Mouse (Mus musculus) Muller cell, postnatal 12 days (primary cell): ENCODE measurements around the gene Kcnip1.
A peak's percentile ranks its signal among the peaks of the same experiment; 100 is the strongest.

Experiments used
- DNase-seq: peaks from one replicate; pipeline ENCODE4 v3.0.0-alpha.2; 2015; ENCODE audit errors: inconsistent ontology term

The Kcnip1 gene

DNA sequence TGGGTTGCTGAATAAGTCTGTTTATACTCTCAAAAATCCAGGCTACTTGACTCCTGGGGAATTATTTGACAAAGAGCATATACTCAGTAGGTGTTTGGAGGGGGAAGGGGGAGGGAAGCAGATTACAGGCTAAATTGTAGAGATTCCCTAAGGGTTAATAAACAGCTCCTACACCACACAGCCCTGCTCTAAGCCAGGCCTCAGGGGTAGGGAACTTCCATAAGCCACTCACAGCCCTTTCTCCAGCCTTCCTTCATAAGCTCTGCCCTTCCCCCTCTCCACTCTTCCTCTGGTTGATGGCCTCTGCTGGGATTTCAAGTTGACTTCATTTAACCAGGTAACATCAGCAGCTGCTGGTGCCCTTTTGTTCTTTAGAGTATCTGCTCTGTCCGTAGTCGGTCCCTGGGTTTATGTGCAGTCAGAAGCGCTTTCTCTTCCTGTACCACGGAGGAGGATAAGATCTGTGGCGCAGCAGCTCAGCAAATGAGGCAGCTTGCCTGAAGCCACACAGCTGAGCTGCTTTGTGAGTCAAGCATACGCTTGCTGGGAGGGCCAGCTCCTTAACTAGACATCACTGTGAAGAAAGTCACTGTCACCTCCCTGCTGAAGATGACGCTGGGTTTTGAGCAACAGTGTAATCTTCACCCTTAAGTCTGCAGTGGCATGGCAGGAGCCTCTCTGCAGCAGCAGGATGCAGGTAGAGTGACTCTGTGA is 54.2 kb downstream of the Kcnip1 start:
- no peak for DNase-seq

DNA sequence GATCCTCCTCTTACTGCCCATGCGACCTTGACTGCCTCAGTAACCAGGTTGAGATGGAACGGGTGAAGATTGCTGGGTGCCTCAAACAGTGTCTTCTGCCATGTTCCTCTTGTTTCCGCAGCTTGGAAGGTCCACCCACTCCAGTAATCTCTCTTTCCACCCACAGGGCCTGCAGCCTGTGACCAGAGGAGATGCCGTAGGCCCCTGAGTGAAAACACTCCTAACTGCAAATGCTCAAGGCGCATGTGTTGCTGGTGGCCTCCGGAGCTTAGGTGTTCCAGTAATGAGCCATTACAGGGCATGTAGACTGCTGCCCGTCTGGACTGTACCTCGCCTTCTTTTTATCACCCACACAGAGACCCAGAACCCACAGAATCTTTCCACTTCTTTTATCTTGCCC is 55.3 kb downstream of the Kcnip1 start:
- no peak for DNase-seq

DNA sequence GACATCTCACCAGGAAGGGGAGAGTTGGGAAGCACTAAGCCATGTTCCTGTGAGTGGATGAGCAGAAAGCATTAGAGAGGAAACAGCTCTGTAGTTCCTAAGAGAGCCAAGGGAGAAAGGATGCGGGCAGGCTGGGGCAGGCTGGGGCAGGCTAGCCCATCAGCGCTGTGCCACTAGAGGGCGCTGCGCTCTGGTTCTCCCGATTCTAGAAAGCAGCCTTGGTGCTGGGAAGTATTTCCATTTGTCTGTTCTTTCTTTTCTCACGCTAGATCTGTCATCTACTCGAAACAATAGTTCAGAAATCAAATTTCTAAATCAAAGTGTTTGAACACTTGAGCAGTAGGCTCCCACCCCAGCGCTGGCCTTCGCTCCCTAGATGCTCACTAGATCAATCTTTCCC is 58.7 kb downstream of the Kcnip1 start:
- DNase-seq, result no peak

DNA sequence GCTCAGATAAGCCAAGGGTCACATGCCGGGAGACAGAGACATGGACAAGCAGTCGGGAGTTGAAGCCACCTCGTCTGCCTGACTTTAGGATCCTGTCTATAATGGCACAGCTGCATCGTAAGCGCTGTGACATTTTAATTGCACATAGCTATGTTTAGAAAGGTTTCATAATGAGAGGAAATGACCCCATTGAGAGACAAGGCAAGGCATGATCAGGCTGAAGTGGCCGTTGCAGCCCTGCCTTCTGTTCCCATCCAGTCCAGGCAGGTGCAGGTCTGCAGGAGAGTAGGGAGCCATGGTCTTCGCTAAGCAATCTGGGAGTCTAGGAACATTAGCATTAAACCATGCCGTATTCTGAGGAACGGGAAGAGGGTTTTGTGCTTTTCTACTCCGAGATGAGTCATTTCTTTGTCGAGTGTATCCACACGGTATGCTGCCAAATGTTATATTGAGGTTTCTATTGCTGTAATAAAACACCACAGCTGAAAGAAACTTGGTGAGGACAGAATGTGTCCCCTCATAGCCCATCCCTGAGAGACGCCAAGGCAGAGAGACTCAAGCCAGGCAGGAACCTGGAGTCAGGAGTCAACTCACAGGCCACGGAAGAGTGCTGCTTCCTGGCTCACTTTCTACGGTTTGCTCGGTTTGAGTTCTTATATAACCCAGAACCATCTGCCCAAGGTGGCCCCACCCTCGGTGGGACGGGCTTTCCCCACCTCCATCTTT is 60.4 kb downstream of the Kcnip1 start:
- DNase-seq, result no peak

DNA sequence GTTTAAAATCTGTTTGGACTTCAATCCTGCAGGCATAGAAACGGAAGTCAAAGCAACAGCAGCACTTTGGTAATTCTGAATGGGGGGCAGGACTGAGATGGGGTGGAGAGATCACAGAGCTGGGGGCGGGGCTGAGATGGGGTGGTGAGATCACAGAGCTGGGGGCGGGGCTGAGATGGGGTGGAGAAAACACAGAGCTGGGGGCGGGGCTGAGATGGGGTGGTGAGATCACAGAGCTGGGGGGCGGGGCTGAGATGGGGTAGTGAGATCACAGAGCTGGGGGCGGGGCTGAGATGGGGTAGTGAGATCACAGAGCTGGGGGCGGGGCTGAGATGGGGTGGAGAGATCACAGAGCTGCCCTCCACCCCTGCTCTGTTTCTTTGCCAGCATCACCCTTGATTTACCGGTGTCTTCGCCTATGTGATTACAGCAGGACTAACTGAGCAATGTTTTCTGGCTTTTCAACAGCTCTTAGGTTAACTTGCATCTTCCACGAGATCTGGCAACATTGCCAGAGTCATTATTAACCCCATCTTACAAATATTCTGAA is 61.0 kb downstream of the Kcnip1 start:
- DNase-seq, result no peak

DNA sequence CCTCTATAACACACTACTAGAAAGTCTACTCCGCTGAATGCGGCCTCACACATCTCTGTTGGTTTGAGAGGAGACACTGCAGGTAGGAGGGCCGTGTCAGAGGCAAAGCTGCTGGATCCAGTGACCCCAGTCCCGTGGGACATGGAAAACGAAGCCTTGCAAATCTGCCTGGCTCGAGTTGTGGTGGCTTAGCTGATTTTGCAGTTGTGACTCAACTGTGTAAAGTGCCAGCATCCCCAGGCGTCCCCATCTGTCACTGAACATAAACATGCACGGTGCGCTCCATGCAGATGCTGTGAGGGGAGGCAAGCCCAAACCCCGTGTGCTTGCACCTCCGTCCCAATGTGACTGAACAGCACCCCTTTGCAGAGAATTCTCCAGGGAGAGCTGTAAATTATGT is 63.5 kb downstream of the Kcnip1 start:
- DNase-seq, result no peak

DNA sequence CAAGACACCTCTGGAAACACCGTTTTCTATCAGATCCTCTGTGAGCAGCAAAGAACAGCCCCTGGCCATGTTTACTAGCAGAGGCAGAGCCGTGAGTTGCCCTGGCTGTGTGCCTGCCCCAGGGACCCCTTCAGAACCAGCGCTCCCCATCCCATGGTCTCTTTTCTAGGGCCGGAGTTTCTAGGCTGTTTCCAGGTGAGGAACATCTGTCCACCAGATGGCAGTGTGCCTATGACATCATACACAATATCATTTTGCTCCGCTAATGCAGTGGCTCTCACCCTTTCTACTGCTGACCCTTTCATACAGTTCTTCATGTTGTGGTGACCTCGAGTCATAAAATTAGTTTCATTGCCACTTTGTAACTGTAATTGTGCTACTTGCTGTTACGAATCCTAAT is 64.3 kb downstream of the Kcnip1 start:
- DNase-seq, result no peak

DNA sequence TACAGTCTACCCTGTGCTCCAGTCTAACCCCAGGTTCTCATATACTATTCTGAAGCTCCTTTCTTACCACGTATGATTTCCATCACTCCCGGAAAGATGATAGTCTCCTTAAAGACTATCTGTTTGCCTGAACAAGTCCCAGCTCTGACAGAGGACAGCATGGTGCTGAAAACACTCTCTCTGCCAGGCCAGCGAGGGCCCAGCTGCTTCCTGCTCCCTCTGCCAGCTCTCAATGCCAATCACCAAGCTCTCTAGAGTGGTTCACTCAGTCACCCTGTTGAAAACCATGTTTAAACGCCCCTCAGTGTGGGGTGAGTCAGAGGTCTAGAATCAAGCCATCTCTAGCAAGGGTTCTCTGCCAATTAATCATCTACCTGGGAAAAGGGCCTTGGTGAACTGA is 65.1 kb downstream of the Kcnip1 start:
- no peak for DNase-seq

DNA sequence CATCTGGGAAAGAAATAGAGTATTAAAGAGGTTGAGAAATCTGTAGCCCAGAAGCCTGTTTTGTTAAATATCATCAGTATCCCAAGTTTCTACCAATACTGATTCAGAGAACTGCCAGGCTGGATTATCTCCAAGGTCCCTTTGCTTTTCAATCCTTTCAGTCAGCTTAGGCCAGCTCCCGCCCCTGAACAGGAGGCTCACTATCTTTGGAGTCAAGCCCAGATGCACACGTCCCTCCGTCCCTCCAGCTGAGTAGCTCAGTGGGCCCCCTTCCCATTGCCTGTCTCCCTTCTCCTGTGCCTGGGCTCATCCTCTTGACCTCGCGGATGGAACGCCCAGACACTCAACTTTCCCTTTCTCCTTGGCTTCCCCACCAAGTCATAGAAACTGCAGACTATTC is 65.6 kb downstream of the Kcnip1 start:
- DNase-seq, result no peak

DNA sequence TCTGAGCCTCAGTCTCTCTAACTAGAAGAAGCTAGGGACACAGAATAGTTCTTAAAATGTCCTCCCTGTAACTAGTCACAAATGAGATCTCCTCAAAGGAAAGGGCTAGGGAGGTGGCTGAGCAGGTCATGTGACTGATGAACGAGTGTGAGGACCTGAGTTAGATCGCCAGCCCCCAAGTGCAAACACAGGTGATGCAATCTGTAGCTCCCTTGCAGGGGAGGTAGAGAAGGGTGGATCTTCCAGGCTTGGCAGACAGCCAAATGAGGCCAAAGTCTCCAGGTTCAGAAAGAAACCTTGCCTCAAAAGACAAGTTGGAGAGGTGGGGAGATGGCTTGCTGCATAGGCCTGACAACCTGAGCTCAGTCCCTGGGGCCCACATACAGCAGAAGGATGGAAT is 66.4 kb downstream of the Kcnip1 start:
- DNase-seq, result no peak

DNA sequence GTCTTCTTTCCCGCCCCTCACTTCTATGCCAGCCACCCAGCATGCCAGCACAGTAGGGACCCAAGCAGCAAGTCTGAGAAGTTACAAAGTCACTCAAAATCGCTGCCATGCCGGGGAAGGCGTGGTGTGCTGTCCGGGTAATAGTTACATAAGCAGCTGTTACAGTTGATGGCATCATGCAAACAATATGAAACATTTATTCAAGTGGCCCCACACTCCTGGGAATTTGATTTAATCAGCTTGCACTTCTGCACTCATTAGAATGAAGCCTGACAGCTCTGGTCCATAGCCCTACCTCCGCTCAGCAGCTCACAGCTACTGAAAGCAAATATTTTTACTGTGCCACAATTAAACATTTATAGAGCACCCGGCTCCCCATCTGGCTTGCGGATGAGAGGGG is 67.2 kb downstream of the Kcnip1 start:
- DNase-seq, result no peak

DNA sequence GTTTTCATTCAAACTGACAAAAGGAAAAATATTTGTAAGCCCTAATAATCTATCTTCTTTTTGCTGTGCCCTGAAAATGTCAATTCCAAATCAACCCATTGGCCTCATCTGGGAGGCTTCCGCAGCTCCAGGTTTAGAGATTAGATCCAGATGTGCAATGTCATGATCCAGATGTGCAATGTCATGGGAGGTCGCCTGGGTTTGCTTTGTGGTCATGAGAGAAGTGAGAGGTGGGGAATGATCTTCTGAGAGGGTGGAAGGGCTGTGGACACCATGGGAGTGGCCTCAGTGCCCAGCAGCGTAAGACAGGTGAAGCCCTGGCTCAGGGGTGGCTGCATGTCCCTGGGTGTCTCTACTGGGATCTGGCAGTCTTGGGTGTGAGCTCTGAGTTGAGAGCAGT is 69.9 kb downstream of the Kcnip1 start:
- DNase-seq, result no peak

DNA sequence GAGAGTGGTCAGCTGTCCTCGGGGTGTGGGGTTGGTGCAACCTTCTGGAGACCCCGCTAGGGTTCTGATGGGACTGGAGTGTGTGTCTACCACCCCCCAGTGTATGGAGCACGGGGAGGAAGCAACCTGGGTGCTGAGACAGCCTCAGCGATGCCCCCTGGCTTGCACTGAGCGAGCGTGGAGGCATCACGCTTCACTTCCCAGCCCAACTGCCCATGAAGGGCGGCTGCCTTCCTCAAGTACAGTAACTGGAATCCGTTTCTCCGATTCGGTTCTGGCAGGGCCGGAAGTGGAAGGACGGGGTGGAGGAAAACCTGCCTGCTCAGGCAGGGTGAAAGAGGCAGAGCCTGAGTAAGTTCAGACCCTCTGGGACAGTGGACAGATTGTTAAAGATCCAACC is 71.5 kb downstream of the Kcnip1 start:
- DNase-seq, result no peak

DNA sequence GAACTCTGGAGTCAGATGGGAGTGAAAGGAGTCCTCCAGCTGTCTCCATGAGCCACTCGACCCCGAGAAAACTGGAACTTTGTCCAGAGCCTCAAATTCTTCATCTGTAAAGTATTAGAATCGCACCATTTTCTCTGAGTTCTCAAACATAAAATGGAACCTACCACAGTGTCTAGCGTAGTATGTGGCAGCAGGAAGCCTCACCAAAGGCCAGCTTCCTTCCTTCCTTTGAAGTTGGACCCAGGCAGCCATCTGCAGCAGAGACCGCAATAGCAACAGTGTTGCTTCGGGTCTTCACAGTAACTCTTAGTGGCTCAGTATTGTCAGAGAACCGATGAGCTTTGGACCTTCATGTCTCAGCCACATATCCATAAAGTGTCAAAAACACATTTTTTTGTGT is 73.1 kb downstream of the Kcnip1 start:
- no peak for DNase-seq

DNA sequence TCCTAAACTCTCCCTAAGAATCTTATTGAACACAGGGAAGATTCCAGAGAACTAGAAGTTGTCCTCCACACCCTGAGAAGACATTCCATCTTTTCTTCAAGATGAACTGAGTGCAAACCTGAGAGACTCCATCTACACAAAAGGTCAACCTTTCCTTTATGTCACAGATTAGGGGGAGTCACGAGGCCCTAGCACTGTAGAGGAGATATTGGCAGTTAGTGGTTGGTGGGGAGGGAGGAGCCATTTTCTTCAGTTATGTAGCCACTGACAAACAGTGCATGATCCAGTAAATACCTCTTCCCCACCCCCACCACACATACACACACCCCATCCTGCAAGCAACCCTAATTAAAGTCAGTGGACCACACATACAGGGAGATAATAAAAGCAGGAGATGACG is 74.5 kb downstream of the Kcnip1 start:
- no peak for DNase-seq

DNA sequence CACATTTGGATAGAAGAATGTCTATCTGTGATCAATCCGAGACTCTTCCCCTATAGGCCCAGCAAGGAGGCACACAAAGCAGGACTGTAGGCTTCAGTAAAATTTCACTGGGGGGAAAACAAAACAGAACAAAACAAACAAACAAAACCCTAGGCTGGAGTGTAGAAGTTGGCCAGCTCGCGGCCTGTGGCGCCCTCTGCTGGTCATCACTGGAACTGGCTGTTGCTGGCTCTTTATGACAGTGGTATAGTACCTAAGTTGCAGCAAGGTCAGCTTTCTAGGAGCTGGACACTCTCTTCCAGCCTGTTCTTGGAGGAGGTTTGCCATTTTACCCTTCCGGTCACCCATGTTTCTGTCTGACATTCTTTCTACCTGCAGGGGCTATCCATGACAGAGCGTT is 75.4 kb downstream of the Kcnip1 start:
- peak; percentile 48 for DNase-seq

DNA sequence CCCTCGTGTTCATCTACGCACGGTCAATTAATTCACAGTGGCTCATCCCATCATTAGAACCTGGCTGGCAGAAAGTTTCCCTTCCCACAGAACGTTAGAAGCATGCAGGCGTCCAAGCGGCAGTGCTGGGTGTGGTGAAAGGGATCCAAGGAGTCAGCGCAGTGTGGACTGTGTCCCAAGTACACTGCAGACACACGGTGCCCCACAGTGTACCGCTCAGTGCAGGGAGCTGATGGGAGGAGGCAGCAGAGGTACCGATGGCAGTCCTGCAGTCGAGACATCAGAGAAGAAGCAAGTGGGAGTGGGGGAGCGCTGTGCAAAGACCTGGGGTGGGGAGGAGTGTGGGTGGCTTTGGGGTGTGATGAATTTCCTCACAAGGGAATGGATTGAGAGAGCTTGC is 78.7 kb downstream of the Kcnip1 start:
- no peak for DNase-seq

DNA sequence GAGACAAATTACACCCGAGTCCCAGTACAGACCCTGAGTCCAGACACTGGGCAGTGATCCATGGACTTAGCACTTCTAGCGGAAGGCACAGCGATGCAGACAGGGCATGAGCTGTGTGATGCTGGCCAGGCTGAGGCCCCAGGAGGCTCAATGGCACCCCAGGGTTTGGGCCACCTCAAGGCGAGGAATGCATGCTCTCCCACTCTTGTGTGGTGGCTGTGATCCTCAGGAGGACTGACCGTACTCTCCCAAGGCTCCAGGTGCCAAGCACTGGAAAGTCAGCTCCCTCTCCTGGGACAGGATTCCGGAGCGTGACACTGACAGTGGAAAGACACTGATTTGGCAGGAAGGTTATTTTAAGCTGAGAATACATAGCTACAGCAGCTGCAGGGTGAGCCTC is 79.9 kb downstream of the Kcnip1 start:
- no peak for DNase-seq

DNA sequence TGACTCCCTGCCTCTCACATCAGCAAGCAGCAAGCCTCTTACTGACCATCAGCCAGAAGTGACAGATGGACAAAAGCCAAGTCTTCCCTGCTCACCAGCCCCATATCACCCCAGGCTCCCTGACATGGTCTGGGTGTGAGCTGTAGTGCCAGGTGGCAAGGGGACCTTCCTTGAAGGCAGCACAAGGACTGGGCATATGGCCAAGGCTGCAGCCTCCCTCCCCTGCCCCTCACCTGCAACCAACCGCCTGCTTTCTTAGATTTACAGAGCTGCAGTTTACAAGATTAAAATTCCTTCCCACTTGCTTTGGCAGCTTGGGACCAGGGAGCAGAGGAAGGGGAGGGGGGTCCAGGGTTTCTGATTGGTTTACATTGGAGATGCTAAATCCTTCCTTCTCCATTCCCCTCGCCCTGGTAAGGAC is 80.8 kb downstream of the Kcnip1 start:
- no peak for DNase-seq

DNA sequence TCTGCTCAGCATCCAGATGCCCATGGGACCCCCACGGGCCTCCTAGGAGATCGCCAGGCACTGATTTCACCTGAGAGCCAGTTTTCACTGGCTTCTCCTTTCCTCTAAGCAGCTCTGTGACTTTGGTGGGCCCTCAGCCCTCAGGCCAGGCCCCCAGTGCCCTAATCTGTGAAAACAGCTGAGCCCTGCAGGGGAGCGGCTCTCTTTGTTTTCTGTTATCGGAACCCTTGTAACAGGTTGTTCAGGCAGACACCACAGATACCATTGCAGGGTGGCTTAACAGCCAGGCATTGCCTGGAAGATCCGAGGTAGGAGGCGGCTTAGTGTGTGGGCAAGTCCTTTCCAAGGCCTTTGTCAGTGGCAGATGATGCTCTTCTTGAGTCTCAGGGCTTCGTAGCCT is 82.0 kb downstream of the Kcnip1 start:
- no peak for DNase-seq

DNA sequence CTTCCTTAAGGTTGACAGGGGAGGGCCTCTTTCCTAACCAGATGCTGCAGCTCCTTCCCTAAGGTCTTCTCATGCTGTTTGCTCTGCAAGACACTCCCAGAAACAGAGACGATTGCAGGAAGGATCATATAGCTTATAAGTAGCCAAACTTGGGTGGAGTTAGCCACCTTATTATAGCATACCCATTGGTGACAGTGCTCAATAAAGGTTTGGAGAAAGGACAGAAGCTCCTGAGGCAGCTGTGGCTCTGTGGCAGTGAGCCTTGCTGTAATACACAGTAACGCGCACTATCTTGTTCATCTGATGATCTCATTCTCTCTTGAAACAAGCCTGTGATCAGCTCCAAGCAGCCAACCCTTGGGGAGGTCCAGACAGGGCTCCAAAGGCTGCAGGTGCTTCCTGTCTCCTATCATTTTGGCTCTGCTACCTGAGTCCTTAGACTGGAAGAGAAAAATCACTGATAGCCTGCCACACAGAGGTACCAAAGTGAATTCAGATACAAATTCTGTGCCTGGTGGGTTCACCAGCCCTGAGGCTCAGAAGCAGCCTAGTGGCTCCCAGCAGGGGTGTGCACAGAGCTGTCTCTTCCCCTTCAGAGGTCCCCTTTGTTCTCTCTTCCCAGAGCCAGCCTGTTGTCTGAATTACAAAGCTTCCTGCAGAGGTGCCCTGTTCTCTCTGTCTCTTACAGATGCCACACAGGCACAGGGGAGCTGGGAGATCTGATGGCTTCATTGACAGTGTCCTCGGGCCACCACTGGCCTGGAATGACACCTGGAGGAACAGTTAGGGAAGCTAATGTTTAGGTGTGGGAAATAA is 84.4 kb downstream of the Kcnip1 start:
- DNase-seq, result no peak

DNA sequence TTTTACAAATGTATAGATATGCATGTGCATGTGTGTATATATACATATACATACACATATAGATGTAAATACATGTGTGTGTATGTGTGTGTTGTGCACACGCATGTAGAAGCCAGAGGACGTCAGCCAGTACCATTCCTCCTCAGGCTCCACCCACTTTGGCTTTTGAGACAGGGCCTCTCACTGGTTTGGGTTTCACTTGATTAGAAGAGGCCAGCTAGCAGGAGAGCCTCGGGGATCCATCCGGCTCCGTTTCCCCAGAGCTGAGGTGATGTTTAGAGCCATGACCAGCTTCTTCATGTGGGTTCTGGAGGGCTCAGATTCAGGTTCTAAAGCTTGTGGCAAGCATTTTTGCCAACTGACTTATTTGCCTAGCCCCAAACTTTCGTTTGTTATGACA is 89.5 kb downstream of the Kcnip1 start:
- no peak for DNase-seq

DNA sequence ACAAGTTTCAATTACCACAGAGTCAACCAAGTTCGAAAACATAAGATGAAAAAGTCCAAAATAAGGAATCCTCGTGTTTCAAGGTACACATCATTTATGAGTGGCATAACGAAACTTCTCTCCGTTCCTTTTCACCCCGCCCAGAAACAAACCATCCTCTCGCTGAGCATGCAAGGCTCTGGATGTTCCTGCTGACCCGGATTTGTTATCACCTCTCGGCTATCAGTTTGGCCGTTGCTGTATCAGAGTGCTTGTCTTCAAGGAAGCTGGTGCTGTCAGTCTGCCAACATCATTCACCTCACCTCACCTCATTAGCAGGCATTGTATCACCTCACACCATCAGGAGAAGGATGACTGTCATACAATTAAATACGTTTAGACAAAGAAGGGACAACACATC is 90.6 kb downstream of the Kcnip1 start:
- DNase-seq, result no peak
